Mouse (Mus musculus) erythroblast, embryonic 14.5 days (primary cell): ENCODE results near the gene Col9a3.

Experiments
- GATA1 ChIP-seq: IDR thresholded peaks from 2 replicates; pipeline ENCODE4 v1.6.1; 2012; ENCODE audit warnings: low read length, inconsistent platforms, mixed read lengths
- TAL1 ChIP-seq: IDR thresholded peaks from 3 replicates; pipeline ENCODE4 v1.6.1; 2012; ENCODE audit warnings: low read length, inconsistent platforms, mixed read lengths

DNA sequence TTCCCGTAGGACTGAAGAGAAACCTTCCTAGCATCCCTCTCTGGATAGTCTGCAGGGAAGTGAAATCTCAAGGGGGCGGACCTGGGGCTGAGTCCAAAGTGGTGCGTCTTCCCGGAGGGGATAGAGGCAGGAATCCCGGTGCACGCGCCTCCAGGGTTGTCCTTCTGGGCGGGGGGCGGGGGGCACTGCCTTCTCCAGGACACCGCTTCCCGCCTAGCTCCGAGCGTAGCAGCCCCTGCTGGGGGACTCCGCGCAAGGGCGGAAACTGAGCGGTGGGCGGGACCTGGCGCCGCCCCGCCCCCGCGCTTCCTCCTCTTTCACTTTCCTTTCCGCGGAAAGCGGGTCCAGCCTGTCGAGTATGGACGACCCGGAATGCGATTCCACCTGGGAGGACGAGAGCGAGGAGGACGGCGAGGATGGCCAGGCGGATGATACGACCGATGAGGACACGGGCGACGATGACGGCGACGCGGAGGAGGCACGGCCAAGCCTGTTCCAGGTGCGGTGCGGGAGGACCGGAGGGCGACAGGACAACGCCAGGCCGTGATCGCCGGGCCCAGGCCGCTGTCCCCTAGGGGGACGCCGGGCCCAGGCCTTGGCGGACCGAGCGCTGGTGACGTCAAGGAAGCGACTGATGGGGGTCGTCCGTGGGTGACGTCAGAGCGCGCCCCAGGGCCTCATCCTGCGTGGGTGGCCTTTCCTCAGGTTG, 8.3 kb upstream of the Col9a3 start, which contains the start of gene Ogfr:
- TF ChIP-seq TAL1: no peak
- no peak for TF ChIP-seq GATA1
